Mouse (Mus musculus) spleen, adult 12 weeks (tissue): Measurements from ENCODE around the gene Vmn1r67.

ENCODE experiments used
- DNase-seq: peaks from one replicate; pipeline ENCODE4 v3.0.0; 2022; ENCODE audit warnings: low spot score

Vmn1r67 gene

DNA sequence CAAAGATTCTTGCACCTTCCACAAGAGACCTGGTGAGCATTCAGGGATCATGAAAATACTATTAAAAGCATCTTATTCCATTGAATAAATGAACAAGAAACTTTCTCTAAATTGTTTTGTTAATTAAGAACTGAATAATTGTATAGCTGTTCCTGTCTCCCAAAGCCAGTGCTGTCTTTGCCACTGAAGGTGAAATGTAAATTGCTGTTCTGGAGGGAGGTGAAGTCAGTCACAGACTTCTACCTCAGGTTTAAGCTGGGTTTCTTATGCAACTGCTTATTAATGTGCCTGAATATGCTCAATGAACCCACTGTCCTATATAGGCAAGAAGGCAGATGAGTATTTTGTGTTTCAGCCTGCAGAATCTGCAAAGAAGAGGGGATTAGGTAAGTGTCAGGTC lies at the start of gene Vmn1r67:
Gene Vmn1r67, plus strand, starts transcription at position 301 of the 400 bp plus-strand sequence.
- DNase-seq = no peak

DNA sequence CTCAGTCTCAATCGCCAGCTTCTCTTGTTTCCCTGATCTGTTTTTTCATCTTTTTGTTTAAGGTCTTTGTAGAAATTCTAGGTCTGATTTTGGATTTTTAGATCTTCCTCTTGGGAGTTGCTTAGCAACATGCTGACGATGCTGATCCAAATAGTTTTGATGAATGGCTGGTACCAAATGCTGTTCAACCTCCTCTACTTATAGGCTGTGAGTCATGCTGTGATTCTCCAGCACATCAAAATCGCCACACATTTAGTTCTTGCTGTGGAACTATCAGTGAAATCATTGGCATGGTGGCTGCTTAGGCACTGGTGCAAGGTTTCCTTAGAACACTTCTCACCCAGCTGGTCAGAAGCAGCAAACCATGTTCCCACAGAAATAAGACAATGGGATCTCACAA lies 15.0 kb downstream of the Vmn1r67 start:
- DNase-seq = no peak

DNA sequence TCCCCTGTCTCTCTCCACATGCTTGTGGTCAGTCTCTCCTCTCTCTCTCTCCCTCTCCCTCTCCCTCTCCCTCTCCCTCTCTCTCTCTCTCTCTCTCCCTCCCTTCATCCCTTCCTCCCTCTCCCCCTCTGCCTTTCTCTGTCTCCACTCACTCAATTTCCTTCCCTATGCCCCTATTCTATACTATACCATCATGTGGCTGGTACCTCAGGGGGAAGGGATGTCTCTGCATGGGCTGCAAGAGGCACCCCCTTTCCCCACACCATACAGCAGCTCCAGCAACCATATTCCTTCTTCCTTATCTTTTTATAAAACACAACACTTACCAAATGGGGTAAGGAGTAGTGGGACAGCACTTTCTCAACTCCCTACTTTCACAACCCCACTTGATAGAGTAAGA lies 36.7 kb downstream of the Vmn1r67 start:
- no peak for DNase-seq

DNA sequence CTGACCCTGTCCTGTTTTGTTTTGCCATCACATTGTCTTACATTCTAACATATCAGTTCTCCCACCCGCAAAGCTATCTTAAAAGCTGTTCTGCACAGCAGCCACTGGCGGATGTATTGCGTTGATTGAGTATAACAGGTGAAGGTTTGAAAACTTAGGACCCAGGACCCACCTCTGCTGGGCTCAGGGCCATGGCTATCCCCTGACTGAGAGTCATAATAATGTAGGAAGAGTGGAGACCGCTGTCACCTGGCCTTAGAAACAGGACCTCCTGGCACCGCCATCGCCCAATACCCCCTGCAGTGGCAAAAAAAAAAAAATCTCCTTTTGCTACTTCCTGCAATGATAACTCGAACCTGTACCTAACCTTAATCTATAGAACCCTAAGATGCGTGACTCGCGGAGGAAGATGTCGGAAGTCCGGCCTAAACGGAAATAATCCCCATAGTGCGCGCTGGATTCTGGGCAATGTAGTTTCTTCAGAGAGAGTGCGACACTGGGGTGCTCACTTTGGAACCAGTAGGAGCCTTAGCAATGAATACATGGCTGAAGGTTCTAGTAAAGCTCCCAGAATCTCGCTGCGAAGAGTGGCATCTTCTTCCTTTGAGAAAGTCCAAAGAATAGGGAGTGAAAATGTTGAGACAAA lies 37.6 kb downstream of the Vmn1r67 start:
- DNase-seq = no peak

DNA sequence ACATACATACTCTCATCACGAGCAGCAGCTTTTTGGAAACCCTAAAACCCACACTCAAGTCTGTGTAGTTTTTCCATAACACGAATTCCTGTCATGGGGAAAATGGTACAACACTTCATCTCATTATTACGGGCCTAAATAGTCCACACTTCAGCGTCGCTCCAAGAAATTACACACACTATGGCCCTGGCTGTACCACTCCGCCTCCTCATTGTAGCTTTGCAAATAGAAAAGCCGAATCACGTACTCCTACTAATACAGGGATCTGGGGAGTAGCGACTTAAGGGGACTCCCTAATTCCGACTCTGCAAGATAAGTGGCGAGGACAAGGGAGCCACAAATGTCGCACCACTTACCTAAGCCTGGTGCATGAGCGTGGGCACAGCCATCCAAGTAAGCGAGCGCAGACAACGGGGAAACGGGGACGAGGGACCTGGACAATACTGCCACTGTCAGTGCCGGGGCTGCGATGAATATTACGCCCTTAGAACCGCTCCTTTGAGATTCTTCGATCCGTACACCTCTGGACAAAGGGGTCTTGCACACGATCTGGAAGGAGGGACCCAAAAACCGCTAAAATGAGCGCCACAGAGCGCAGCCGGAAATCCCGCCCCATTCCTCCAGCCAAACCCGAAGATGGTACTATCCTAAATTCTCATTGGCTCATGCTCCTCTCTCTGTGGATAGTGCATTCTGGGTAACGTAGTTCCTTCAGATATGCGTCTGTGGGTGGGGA lies 51.8 kb downstream of the Vmn1r67 start, which contains the start of gene Zik1:
Gene Zik1, minus strand, starts transcription at position 609 of the 736 bp plus-strand sequence.
- peak; percentile 15 for DNase-seq

DNA sequence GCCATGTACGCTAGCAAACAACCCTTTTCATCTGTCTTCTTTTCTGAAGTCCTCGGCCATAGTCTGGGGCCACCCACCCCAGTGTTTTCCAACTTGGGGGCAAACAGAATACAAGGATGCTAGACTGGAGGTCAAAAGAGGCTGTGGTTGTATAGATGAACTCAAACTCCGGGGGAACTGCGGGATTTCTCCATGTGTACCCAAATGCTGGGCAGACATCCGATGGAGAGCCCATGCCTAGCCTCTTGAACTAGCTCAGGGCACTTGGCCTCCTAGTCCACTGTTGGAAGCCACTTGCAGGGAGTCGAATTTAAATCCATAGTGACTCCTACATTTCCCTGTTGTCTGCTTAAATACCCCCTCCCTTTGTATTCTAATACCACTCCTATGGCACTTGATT lies 52.4 kb downstream of the Vmn1r67 start:
- no peak for DNase-seq
